Mouse (Mus musculus) stomach, embryonic 16.5 days (tissue): ENCODE results near the gene Htra3. TPM values are rescaled to one million over a fixed set of nuclear protein-coding genes. Genes with fewer than 3 reads are reported as not detected.

Source experiments
- ATAC-seq: fragments of 200-750 bp; cut with Nextera tagmentation; 2 replicates; pipeline ENCODE4 v1.8.0; 2017; ENCODE audit warnings: moderate number of reproducible peaks, moderate TSS enrichment; ENCODE audit not compliant: insufficient read depth, low FRiP score
- H3K27ac ChIP-seq: fragments of 300-500 bp; sonication (generic); 2 replicates; pipeline ENCODE4 v1.5.1; 2014; ENCODE audit warnings: low read length
- H3K27me3 ChIP-seq: fragments of 300-500 bp; sonication (generic); 2 replicates; pipeline ENCODE4 v1.6.1; 2014; ENCODE audit warnings: low read length, control low read depth, mixed read lengths; ENCODE audit not compliant: control insufficient read depth, insufficient read depth
- H3K36me3 ChIP-seq: fragments of 300-500 bp; sonication (generic); 2 replicates; pipeline ENCODE4 v1.6.1; 2014; ENCODE audit warnings: low read length; ENCODE audit not compliant: control insufficient read depth, insufficient read depth
- H3K4me1 ChIP-seq: fragments of 300-500 bp; sonication (generic); 2 replicates; pipeline ENCODE4 v1.6.1; 2014; ENCODE audit warnings: low read length, control low read depth, mixed read lengths; ENCODE audit not compliant: control insufficient read depth, insufficient read depth
- H3K4me2 ChIP-seq: fragments of 300-500 bp; sonication (generic); 2 replicates; pipeline ENCODE4 v1.6.1; 2014; ENCODE audit warnings: low read depth, low read length, mixed read lengths
- H3K4me3 ChIP-seq: fragments of 300-500 bp; sonication (generic); replicated peaks from 2 replicates; pipeline ENCODE4 v1.5.1; 2014; ENCODE audit warnings: mild to moderate bottlenecking, low read length
- H3K9ac ChIP-seq: fragments of 300-500 bp; sonication (generic); 2 replicates; pipeline ENCODE4 v1.6.1; 2014; ENCODE audit warnings: low read length
- H3K9me3 ChIP-seq: fragments of 300-500 bp; sonication (generic); replicated peaks from 2 replicates; pipeline ENCODE4 v1.6.1; 2016; ENCODE audit warnings: low read length, control low read depth; ENCODE audit not compliant: control insufficient read depth
- WGBS: fragments of 180-500 bp; shearing (Covaris S2); extraction: QIAGEN DNeasy Blood & Tissue Kit; methylation state at CpG from one replicate; pipeline ENCODE4 v1.1.7; 2014; 5-methylcytosine and 5-hydroxymethylcytosine counted together
- polyA plus RNA-seq: library from polyadenylated mRNA; unstranded; fragments of >200 nt; fragmentation: Nextera tagmentation; extraction: Ambion mirVana; gene quantifications from 2 replicates; pipeline ENCODE4 v1.2.1, GENCODE M21; 2015

Gene Htra3
- polyA plus RNA-seq, 1 experiment from 2014 or later: 67.7 TPM

- Histone ChIP-seq H3K27me3 (no peaks in the 10 kb centered on the region), H3K4me2 (no peak overlapping the region), H3K4me1 (peaks cover 35% of the 10 kb centered on the region), H3K27ac (peak overlapping the region; percentile 48), H3K9me3 (no peaks in the 10 kb centered on the region), H3K36me3 (no peaks in the 10 kb centered on the region), H3K9ac (no peak overlapping the region), H3K4me3 (no peak overlapping the region)
- ATAC-seq: peak; percentile 91
- 25% methylated on average over 10 of the region's 10 CpGs for WGBS
Measured at GRCm38 (mm10) chr5:35641961-35642584, 37.5 kb downstream of the Htra3 start.

DNA sequence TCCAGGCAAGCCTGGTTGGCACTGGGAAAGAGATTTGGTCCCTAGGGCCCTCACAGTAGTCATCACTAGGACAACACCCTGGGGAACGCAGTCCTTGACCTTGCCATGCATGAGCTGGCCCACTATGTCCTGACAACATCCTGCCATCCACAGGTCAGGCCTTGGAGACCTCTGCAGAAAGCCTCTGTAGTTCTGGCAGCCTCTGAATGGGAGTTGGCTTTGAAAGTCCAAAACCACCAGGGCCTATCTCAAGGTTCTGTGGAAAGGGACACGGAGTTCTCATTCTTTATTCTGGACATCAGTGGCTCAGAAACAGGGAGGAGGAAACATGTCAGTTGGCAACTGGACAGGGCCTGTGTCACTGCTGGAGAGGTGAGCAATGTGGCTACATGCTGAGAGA lies 43.6 kb downstream of the Htra3 start:
- peaks cover 6% of the 10 kb centered on the region for H3K4me1 ChIP-seq
- H3K9me3 ChIP-seq: no peaks in the 10 kb centered on the region
- no peak overlapping the region for H3K4me2 ChIP-seq
- H3K9ac ChIP-seq: no peak overlapping the region
- no peak overlapping the region for H3K4me3 ChIP-seq
- no peaks in the 10 kb centered on the region for H3K36me3 ChIP-seq
- no peaks in the 10 kb centered on the region for H3K27me3 ChIP-seq
- WGBS: 85% methylated on average over 2 of the region's 2 CpGs
- H3K27ac ChIP-seq: no peak overlapping the region
- no peak for ATAC-seq

DNA sequence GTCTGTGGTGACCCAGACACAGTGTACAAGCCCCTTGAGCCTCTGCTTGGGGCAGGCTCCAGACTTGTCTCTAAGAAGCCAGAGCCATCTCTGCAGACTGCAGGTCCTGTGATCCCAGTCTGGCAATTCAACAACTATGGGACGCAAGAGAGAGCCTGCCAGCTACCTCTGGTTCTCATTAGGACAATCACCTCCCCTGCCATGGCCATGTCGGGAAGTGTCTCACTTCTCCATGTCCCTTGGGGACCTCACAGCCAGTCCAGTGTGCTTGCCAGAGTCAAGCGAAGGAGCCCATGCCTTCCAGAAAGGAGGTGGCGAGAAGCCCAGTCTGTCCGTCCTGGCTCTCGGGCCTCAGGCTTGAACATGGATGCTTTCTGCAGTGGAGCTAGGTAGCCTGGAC lies 46.7 kb downstream of the Htra3 start:
- Histone ChIP-seq H3K27ac (no peak overlapping the region), H3K4me3 (no peak overlapping the region), H3K9me3 (no peaks in the 10 kb centered on the region), H3K4me1 (peaks cover 7% of the 10 kb centered on the region), H3K9ac (no peak overlapping the region), H3K36me3 (no peaks in the 10 kb centered on the region), H3K4me2 (no peak overlapping the region), H3K27me3 (no peaks in the 10 kb centered on the region)
- ATAC-seq: no peak
- WGBS: 84% methylated on average over 6 of the region's 6 CpGs

DNA sequence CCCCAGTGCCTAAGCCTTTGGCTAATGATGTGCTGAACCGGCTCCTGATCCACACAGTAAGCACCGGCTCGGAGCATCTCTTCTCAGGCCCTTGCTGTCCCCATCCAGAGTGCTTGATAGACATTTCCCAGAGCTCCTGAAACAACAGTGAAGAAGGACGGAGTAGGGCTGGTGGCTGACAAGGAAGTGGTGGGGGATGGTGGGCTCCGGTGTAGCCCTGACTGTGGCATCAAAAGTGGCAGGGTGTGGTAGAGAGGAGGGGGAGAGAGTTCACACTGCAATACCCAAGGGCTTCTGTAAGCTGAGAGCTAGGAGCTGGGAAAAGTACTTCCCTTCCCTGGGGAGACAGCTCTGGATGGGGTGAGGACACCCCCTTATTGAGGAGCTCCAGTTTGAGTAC lies 47.8 kb downstream of the Htra3 start:
- Histone ChIP-seq H3K9me3 (no peaks in the 10 kb centered on the region), H3K27ac (no peak overlapping the region), H3K9ac (no peak overlapping the region), H3K4me2 (no peak overlapping the region), H3K27me3 (no peaks in the 10 kb centered on the region), H3K4me1 (peaks cover 7% of the 10 kb centered on the region), H3K36me3 (no peaks in the 10 kb centered on the region), H3K4me3 (no peak overlapping the region)
- 72% methylated on average over 5 of the region's 5 CpGs for WGBS
- no peak for ATAC-seq

DNA sequence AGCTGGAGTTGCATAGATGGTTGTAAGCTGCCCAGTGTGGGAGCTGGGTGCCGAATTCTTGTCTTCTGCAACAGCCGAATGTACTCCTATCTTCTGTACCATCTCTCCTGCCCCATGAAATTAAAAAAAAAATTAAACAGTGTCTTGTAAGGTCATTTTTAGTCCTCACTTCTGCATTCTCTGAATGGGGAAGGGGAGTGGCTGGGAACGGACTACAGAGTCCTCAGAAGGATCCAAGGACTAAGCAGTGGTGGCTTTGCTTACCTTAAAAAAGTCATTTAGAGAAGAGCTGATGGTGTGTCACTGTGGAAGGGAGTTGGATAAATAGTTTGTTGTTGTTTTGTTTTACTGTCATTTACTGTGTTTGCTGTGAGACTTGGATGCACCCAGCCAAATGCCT lies 48.4 kb downstream of the Htra3 start:
- Histone ChIP-seq H3K9me3 (no peaks in the 10 kb centered on the region), H3K36me3 (no peaks in the 10 kb centered on the region), H3K9ac (no peak overlapping the region), H3K4me1 (peaks cover 7% of the 10 kb centered on the region), H3K27me3 (no peaks in the 10 kb centered on the region), H3K4me3 (no peak overlapping the region), H3K27ac (no peak overlapping the region), H3K4me2 (no peak overlapping the region)
- 86% methylated on average over 3 of the region's 3 CpGs for WGBS
- ATAC-seq: no peak

GRCm38 (mm10) chr5:35630706-35631105 lies 48.9 kb downstream of the Htra3 start:
- 59% methylated on average over 1 of the region's 1 CpGs for WGBS
- ATAC-seq: no peak
- Histone ChIP-seq H3K4me1 (peaks cover 7% of the 10 kb centered on the region), H3K9me3 (no peaks in the 10 kb centered on the region), H3K36me3 (no peaks in the 10 kb centered on the region), H3K27me3 (no peaks in the 10 kb centered on the region), H3K4me2 (no peak overlapping the region), H3K4me3 (no peak overlapping the region), H3K27ac (no peak overlapping the region), H3K9ac (no peak overlapping the region)

- H3K27ac ChIP-seq: no peak overlapping the region
- no peak overlapping the region for H3K4me3 ChIP-seq
- H3K4me2 ChIP-seq: no peak overlapping the region
- ATAC-seq: no peak
- no peak overlapping the region for H3K9ac ChIP-seq
- H3K27me3 ChIP-seq: no peaks in the 10 kb centered on the region
- no peaks in the 10 kb centered on the region for H3K9me3 ChIP-seq
- H3K36me3 ChIP-seq: no peaks in the 10 kb centered on the region
- peaks cover 18% of the 10 kb centered on the region for H3K4me1 ChIP-seq
Measured at GRCm38 (mm10) chr5:35629333-35629732, 50.2 kb downstream of the Htra3 start.

- Histone ChIP-seq H3K9me3 (no peaks in the 10 kb centered on the region), H3K4me1 (peaks cover 21% of the 10 kb centered on the region), H3K27ac (peak overlapping the region; percentile 60), H3K4me2 (no peak overlapping the region), H3K27me3 (no peaks in the 10 kb centered on the region), H3K9ac (no peak overlapping the region), H3K36me3 (no peaks in the 10 kb centered on the region), H3K4me3 (no peak overlapping the region)
- 0 out of 2 replicates have a peak, but pooled peaks have one; percentile 19 for ATAC-seq
- WGBS: 33% methylated on average over 1 of the region's 1 CpGs
Measured at GRCm38 (mm10) chr5:35628685-35629084, 50.9 kb downstream of the Htra3 start.

GRCm38 (mm10) chr5:35627307-35627840 lies 52.2 kb downstream of the Htra3 start:
- Histone ChIP-seq H3K36me3 (no peaks in the 10 kb centered on the region), H3K27me3 (no peaks in the 10 kb centered on the region), H3K4me3 (no peak overlapping the region), H3K4me1 (peaks cover 21% of the 10 kb centered on the region), H3K9me3 (no peaks in the 10 kb centered on the region), H3K9ac (no peak overlapping the region), H3K4me2 (no peak overlapping the region), H3K27ac (no peak overlapping the region)
- WGBS: 66% methylated on average over 7 of the region's 7 CpGs
- no peak for ATAC-seq
